Mouse (Mus musculus) right cerebral cortex, adult 18-20 months (tissue): Measurements from ENCODE around the gene Ptges3.
"Not testable (repeated sequence)": the region's sequence is repeated elsewhere in the genome, so short reads cannot be mapped to it uniquely, and the experiment has no call there.

ENCODE experiments used
- DNase-seq: peaks from one replicate; pipeline ENCODE4 v3.0.0; 2022; ENCODE audit warnings: mixed read lengths

Gene Ptges3

DNA sequence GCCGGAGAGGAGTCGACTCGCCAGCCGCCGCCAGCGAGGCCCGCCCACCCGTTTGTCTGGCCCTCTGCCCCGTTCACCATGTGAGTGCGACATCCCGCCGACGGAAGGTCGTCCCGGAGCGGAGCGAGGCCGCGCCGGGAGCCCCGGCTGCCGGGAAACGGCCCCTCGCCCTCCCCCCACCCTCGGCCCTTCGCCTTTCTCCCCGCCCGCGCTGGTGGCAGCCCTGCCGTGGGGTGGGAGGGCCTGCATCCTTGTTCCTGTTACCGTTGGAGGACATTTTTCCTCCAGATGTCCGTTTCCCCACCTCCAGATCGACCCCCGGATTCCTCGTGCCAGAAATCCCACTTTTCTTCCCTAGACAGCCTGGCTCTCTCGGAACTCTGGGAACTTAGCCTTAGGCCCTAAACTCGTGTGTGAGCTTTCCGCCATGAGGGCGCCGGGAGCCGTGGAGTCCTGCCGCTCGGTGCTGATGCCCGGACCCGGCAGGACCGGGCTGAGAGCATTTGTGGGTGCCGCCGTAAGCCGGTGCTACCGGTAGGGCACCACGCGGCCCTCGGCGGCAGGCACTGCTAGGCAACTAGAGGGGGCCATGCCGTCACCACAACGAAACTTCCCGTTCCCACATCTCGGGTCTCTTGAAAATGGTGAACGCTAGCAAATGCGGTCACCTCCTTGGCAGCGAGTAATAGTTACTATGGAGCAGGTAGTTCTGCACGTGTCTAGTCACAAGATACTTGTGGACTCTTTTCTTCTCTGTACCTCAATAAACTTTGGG is 640 bp downstream of the Ptges3 start:
- DNase-seq, result peak; percentile 35

DNA sequence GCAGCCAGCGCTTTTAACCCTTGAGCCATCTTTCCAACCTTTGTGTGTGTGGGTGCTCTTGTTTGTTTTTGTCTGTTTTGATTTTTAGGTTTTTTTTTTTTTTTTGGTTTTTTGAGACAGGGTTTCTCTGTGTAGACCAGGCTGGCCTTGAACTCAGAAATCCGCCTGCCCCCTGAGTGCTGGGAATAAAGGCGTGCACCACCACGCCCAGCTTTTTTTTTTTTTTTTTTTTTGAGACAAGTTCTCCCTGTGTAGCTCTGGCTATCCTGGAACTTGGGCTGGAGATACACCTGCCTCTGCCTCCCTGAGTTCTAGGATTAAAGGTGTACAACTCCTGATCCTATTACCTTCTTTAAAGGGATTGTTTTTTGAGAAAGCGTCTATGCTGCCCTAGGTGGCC is 2.4 kb downstream of the Ptges3 start:
- DNase-seq, result no peak

DNA sequence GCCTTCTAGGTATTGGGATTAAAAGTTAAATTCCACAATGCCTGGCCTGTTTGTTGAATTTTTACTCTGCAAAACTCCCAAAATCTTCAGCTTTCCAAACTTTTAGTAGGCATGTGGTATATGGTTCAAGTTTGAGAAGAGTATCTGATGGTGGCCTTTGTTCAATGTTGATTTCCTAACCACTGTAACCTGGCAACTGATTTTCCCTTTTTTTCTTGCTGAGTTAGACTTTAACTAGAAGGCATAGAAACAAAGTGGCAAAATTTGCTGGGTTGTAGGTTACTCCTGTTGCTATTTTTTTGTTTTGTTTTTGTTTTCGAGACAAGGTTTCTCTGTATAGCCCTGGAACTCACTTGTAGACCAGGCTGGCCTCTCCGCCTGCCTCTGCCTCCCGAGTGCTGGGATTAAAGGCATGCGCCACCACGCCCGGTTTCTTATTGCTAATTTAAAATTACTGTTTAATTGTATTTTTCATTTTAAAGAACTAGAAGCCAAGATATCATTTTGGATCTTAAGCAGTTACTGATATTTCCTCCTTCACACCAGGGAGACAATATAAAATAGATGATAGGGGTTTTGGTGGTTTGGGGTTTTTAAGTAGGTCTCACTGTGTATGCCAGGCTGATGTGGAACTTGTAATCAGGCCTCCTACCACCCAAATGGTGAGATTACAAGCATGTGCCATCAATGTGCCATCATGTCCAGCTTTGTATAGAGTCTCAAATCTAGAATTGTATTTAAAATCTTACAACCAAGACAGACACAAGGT is 3.7 kb downstream of the Ptges3 start:
- DNase-seq, result no peak

DNA sequence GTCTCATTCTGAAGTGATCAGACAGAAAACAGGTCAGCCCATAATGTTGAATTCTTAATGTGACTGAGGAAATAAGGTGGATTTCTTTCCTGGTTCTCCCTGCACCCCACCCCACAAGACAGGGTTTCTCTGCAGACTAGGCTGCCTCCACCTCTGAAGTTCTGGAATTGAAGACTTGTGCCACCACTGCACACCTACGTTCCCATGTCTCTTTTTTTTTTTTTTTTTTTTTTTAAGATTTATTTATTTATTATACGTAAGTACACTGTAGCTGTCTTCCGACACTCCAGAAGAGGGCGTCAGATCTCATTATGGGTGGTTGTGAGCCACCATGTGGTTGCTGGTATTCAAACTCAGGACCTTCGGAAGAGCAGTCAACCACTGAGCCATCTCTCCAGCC is 7.3 kb downstream of the Ptges3 start:
- DNase-seq, result no peak

DNA sequence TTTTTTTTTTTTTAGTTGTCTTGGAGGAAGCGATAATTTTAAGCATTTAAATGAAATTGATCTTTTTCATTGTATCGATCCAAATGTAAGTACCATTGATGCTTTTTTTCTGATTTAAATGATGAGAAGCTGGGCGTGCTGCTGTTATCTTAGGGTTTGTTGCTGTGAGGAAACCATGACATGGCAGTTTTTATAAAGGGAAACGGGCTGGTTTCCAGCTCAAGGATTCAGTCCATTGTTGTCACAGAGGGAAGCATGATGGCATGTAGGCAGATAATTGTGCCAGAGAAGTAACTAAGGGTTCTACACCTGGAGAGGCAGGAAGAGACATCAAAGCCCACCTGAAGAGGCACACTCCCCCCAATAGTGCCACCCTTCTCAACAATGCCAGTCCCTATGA is 10.4 kb downstream of the Ptges3 start:
- no peak for DNase-seq

DNA sequence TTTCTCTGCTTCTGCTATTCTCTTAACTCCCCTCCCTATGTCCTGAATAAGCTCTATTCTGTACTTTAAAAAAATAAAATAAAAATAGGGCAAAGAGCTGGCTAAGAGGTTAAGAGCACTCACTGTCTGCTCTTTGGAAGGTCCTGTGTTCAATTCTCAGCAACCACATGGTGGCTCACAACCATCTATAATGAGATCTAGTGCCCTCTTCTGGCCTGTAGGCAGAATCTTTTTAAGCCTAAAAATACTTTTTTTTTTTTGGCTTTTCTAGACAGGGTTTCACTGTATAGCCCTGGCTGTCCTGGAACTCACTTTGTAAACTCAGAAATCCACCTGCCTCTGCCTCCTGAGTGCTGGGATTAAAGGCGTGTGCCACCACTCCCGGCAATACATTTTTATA is 11.7 kb downstream of the Ptges3 start:
- DNase-seq, result not testable (repeated sequence)

DNA sequence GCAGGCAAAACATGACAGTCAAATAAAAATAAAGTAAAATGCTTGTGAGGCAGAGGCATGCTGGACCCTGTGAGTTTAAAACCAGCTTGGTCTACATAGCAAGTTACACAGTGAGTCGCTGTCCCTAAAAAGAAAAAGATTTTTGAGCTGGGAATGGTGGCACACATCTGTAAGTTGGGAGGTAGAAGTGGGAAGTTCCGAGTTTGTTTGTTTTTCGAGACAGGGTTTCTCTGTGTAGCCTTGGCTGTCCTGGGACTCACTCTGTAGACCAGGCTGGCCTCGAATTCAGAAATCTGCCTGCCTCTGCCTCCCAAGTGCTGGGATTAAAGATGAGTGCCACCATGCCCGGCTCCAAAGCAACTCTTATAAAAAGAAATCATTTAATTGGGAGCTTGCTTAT is 19.5 kb downstream of the Ptges3 start:
- not testable (repeated sequence) for DNase-seq

DNA sequence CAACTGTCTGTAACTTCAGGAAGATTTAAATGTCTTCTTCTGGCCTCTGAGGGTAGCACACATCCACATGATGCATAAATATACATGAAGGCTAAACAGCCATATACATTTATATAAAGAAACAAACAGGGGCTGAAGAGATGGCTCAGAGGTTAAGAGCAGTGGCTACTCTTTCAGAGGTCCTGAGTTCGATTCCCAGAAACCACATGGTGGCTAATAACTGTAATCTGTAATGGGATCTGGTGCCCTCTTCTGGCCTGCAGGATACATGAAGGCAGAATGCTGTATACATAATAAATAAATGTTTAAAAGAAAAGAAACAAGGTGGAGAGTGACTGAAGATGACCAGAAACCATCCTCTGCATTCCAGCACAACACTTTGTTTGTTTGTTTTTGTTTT is 21.7 kb downstream of the Ptges3 start:
- no peak for DNase-seq

DNA sequence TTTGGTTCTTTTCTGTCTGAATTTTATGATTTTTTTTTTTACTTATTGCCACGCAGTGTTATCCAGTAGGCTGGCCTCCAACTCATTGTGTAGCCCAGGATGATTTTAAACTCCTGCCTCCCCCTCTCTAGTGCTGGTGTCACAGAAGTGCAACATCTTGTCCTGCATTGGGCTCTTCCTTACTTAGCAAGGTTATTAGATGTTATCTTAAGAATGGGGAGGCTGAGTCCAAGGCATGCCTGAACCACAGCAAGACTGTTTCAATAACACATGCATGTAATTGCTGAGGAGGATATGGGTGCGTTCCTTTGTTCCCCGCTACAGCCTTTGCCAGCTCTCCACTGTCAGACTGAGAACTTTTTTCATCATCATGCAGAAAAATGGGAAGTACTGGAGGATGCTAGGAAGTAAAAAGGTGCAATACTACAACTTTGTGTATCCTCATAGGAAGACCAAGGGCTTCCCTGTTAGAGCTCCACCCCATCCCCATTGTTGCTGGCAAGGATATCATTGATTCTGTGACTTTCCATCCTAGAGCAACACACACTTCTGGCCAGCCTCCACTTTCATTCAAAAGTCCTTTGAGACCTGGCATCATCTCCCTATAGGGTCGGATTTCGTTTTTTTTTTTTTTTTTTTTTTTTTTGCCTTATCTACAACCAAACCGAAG is 23.2 kb downstream of the Ptges3 start:
- DNase-seq, result no peak

DNA sequence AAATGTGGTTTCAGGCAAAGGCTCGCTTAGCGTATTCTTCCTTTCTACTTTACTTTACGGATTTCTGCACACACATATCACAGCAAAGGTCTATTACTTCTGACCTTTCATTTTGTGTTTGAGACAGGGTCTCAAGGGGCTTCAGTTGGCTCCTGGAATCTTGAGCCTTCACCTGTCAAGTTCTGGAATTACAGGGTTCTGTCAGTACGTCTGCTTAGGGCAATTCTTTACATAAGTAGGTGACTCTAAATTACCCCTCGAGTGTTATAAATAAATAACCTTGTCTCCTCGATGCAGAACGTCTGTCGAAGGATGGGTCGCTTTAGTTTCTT is 23.7 kb downstream of the Ptges3 start:
- DNase-seq, result no peak

DNA sequence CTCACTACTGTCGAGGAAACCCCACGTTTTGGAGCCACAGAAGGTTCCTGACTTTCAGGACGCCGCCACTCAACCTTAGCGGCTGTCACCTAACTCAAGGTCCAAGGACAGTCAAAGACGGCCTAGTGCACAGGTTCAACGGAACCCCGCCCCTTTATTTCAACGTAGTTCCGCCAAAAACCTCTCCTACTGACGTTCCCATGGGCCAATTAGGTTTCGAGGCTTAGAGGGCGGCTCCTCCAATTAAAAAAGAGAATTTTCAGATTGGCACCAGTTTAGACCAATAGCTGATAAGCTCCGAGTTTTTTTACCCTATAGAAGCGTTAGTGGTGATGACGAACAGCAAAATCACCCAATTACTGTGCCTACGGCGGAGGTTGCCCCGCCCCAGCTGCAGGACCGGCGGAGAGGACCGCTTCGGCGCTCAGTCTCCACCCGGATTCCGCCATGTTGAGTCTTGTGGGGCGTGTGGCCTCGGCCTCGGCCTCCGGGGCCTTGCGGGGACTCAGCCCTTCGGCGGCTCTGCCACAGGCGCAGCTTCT is 24.2 kb downstream of the Ptges3 start, which contains the start of gene Atp5b:
Gene Atp5b, plus strand, starts transcription at position 394 of the 542 bp plus-strand sequence.
- peak; percentile 99 for DNase-seq

DNA sequence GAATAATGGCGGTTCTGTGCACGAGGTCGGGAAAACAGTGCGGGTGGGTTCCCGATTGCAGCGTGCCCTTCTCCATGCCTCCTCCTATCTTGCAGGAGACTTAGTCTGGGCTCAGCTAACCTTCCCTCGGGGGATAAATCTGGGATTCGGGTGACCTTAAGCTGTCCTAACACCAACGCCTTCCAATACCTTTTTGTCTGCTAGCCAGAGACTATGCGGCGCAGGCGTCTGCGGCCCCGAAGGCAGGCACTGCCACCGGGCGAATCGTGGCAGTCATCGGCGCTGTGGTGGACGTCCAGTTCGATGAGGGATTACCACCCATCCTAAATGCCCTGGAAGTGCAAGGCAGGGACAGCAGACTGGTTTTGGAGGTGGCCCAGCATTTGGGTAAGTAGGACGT is 24.9 kb downstream of the Ptges3 start:
- no peak for DNase-seq

DNA sequence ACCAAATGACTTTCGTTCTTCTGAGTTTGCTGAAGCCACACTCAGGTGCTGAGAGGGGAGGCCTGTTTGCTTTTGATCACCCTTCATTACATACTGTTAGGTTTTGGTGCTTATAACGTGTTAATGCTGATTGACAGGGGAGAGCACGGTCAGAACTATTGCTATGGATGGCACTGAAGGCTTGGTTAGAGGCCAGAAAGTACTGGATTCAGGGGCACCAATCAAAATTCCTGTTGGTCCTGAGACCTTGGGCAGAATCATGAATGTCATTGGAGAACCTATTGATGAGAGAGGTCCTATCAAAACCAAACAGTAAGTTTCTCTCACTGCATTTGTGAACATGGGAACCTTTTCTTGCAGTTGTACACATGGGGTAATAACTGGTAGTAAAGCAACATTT is 25.4 kb downstream of the Ptges3 start:
- no peak for DNase-seq

DNA sequence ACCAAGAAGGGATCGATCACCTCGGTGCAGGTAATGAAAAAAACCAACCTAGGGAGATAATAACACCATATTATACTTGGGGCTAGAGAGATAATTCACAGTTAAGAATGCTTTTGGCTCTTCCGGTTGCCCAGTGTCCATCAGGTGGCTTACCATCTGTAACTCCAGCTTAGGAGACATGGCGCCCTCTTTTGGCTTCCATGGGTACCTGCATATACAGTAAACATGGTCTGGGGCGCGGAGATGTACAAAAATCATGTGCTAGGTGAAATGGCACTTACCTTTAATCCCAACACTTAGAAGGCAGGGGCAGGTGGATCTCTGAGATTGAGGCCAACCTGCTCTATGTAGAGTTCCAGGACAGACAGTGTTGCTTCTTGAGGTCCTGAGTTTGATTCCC is 27.6 kb downstream of the Ptges3 start:
- no peak for DNase-seq

DNA sequence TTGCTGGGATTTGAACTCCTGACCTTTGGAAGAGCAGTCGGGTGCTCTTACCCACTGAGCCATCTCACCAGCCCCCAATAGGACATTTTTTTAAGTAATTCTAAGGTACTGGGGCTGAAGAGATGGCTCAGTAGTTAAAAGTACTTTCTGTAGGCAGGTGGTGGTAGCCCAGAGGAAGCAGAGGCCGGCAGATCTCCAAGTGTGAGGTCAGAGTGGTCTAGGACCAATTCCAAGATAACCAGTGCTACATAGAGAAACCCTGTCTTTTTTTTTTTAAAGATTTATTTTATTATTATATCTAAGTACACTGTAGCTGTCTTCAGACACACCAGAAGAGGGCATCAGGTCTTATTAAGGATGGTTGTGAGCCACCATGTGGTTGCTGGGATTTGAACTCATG is 28.5 kb downstream of the Ptges3 start:
- DNase-seq, result not testable (repeated sequence)

DNA sequence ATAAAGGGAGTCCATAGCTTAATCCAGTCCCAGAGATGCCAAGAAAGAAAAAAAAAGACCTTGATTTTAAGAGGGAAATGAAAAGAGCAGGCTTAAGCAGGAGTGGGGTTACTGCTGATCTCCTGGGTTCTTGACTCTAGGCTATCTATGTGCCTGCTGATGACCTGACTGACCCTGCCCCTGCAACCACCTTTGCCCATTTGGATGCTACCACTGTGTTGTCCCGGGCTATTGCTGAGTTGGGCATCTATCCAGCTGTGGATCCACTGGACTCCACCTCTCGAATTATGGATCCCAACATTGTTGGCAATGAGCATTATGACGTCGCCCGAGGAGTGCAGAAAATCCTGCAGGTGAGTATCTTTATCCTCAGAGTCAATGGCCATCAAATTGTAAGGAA is 29.4 kb downstream of the Ptges3 start:
- no peak for DNase-seq

DNA sequence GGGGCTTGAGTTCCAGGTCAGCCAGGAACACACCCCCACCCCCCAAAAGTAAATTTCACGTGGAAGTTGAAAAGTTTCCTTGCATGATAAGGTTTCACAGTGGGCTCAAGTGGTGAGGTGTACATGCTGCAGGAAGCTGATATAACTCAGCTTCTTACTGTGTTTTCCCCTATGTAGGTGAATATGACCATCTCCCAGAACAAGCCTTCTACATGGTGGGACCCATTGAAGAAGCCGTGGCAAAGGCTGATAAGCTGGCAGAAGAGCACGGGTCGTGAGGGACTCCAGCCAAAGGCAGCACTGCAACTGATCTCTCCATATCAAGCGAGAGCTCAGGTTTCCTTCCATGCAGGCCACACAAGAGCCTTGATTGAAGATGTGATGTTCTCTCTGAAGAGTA is 31.1 kb downstream of the Ptges3 start:
- no peak for DNase-seq

DNA sequence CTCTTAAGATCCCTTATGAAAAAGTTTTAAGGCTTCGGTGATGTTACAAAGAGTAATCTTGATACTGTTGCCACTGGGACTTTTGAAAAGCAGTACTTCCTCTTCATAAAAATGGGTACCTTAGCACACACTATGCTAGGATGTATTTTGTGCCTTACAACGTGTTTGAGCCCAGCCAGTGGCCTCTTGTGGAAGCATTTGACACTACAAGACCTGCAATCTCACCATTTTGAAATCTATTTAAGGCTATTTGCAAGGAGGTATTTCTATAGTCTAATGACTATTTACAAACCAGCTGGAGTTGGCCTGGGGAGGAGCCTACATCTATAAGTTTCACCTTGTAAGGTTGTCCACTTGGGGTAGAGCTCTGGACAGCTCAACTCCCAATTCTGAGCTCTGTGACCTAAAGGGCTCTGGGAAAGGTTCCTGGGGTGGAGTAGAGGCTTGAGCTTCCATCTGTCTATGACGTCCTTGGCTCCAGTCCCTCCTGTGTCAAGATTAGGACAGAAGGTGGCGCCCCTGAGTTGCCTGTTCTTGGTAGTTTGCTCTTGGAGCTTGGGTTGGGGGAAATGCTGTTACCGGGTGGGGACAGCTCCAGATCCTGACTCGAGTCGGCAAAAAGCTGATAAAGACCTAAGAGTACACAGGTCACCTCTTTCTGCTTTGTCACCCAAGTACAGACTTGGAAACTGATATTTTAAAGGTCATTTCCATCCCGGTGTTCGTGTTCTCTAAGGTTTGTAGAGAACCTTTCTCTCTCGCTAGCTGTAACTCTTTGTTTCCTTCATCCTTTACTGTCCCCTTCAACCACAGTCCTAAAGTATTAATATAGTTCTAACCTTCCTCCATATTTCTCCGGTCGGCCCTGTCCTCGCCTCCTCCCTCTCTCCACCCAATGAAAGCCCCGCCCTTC is 32.2 kb downstream of the Ptges3 start:
- DNase-seq, result peak; percentile 86

DNA sequence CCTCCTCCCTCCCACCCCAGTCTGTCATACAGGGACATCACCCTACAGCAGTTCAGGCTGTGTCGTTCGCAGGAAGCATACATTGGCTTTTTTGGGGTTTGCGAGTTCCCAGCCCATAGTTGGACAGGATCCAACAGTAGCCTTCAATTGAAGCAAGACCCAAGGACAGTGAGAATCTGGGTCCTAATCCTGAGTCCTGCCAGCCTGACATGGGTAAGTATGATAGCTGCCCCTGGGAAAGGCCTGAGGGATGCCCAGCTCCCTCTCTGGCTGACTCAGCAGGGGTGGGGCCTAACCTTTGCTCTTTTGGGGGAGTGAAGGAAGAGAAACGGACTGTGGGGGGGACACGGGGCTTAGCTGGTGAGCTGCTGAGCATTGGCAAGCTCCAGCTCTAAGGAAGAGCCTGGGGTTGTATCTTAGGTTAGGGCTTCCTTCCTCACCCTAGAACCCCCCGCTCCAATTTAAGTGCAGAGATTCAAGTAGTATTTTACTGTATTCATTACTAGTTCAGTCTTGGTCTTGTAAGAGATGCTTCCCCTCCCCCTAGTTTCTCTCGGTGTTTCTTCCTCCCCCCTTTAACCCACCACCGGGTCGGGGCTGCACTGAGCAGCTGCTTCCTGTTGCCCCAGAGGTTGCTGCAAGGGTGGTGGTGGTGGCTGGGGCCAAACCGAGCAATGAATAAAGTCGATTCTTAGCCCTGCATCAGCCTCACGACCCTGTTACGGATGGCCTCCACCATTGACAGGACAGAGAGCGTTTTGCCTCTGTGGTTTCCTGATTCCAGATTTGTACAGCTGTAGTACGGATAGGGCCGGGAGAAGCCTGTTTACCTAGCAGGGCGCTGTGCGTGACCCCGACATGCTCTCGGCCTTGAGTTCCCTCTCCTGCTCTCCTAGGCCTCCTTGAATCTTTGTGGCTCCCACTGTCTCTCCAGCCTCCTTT is 33.1 kb downstream of the Ptges3 start, which contains the start of gene Baz2a:
Gene Baz2a, plus strand, starts transcription at position 14 of the 942 bp plus-strand sequence.
- DNase-seq, result no peak

DNA sequence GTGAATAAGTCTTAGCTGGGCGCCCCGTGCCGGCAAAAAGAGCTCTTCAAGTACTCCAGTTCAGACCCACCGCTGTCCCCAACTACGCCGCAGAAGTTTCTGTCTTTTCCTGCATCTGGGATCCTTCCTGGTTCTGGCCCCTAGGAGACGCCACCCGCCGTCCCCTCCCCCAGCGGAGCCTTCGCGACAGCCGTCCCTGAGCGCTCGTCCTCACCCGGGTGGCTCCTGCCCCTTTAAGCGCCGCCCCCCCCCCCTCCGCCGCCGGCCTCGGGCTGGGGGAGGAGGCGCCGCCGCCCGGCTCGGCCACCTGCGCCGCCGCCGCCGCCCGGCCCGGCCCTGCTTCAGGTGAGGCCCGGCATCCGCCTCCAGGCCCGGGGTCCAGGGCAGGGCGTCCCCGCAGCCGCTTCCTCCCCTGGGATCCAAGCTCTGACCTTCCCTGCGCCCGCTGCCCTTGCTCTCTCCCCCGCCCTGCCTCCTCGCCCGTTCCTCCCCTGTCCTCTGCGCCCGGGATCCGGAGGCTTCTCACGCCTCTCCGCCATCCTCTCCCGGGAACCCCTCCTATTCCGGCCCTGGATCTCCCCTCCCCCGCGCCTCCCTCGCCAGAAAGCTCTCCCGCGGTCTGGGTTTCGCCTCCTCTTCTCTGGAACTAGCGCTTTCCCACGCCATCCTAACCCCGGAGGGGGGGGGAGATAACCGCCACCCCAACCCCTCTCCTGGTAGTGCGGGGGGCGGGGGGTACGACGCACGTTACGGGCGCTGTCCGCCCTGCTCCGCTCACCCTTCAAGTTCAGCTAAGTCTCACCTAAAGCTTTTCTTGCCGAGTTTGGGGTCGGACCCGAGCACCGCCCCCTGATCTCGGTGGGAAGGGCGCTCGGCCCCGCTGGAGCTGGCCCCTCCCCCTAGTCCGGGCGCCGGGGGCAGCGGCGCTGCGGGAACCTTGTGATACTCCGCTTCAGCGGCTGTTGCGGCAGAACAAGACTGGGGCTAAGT is 34.0 kb downstream of the Ptges3 start:
- peak; percentile 77 for DNase-seq
